Comparison of ENCODE assay signal across 16 mouse cellular contexts in genomic region chr1:32639118-32639517, GRCm38 (mm10).
A peak's percentile ranks its signal among the peaks of the same experiment; 100 is the strongest.
DNase-seq lines count a peak whose midpoint lies in the region; ATAC-seq lines count a peak whose summit lies in the region.
"Had no signal": no experiment of that assay in that cellular context is flagged by ENCODE, and none has a peak within 500 bp of the region (broad histone marks: within the 10 kb centered on the region; RNA-seq: fewer than 3 reads in every experiment).

No protein-coding gene starts in this region.

- intact Hi-C loops in left cerebral cortex, postnatal 4 days (cut with DNase I) = no loop called here

- no peak for DNase-seq in frontal cortex, postnatal 14 days (ENCODE audit: low spot score in 2 of 2)
- peak; percentile 20 for DNase-seq in left cerebral cortex, adult 18-20 months (ENCODE audit: low spot score in 2 of 2)
- no peak for DNase-seq in left cerebral cortex, postnatal 4 days
- peak; percentile 56 for DNase-seq in right cerebral cortex, adult 18-20 months
- no peak for DNase-seq in right cerebral cortex, postnatal 36 days (ENCODE audit: low spot score in 2 of 2)
- DNase-seq: adrenal gland, adult 8-10 months; adrenal gland, postnatal 25 days; cerebellum, adult 18-20 months; cerebellum, adult 9-10 months; cerebellum, postnatal 14 days; forebrain, postnatal 0 days; gastrocnemius, postnatal 25 days; heart, adult 2 months had no signal

- peak; percentile 91 for ATAC-seq in frontal cortex, adult (ENCODE audit: low TSS enrichment)
- ATAC-seq: activated CD4-positive, CD25-positive, alpha-beta regulatory T cell, adult 4 months; forebrain, embryonic 14.5 days; forebrain, postnatal 0 days had no signal

Comparison
In these comparisons a context has a peak if more than half of its experiments do, and no peak if none do; other contexts are left out.
1. DNase-seq: peak in left cerebral cortex, adult 18-20 months (2 of 2) and right cerebral cortex, adult 18-20 months (single experiment); none in frontal cortex, postnatal 14 days (0 of 2), left cerebral cortex, postnatal 4 days (single experiment) and right cerebral cortex, postnatal 36 days (0 of 2).